Mouse (Mus musculus): ENCODE measurements at regions not wholly inside any gene's neighbourhood (a gene's known extent, or its start where the extent isn't known, plus 50 kb on each side); places are given as distances from the start of the nearest gene placed in this dataset.

GRCm38 (mm10) chr2:72787616-72788015 lies 192.6 kb downstream of the Sp3 start:
- no peak for TF ChIP-seq SIN3A (IDR thresholded peaks at IDR 0.05; ENCODE audit: low read length)
- no peak for TF ChIP-seq ELF1 (IDR thresholded peaks at IDR 0.05; ENCODE audit: low read depth, low read length)
- TF ChIP-seq JUND (conservative IDR thresholded peaks at IDR 0.05; ENCODE audit: low read depth, low read length), result no peak
- no peak for TF ChIP-seq CTCF (conservative IDR thresholded peaks at IDR 0.05 in 1 of 2, IDR thresholded peaks at IDR 0.05 in 1 of 2; ENCODE audit: low read depth in 2 of 2, low read length in 2 of 2)
- TF ChIP-seq ZKSCAN1 (IDR thresholded peaks at IDR 0.05; ENCODE audit: borderline replicate concordance, low read depth, low read length), result no peak
- TF ChIP-seq TBP (conservative IDR thresholded peaks at IDR 0.05; ENCODE audit: low read depth, low read length), result no peak
- TF ChIP-seq MAX (IDR thresholded peaks at IDR 0.05; ENCODE audit: low read length), result no peak
